Mouse (Mus musculus) liver, adult 2 months (tissue): ENCODE results near the gene Arhgdig. TPM values are rescaled to one million over a fixed set of nuclear protein-coding genes. Genes with fewer than 3 reads are reported as not detected.

Experiments
- DNase-seq: peaks from one replicate; pipeline ENCODE4 v3.0.0-alpha.2; 2011; ENCODE audit warnings: low read depth, low spot score; ENCODE audit errors: extremely low read depth
- H3K27ac ChIP-seq: fragments of 200-500 bp; replicated peaks from 2 replicates; pipeline ENCODE4 v1.5.1; 2012; ENCODE audit warnings: low read depth, mild to moderate bottlenecking, control low read depth, inconsistent platforms, low read length; ENCODE audit not compliant: insufficient read depth
- H3K27me3 ChIP-seq: fragments of 200-500 bp; 2 replicates; pipeline ENCODE4 v1.6.1; 2012; ENCODE audit warnings: mild to moderate bottlenecking, moderate library complexity, low read length, inconsistent platforms; ENCODE audit not compliant: control insufficient read depth, insufficient read depth
- H3K36me3 ChIP-seq: fragments of 200-500 bp; 2 replicates; pipeline ENCODE4 v1.6.1; 2012; ENCODE audit warnings: low read length, inconsistent platforms; ENCODE audit not compliant: control insufficient read depth, insufficient read depth
- H3K4me1 ChIP-seq: fragments of 200-500 bp; 2 replicates; pipeline ENCODE4 v1.6.1; 2011; ENCODE audit warnings: low read length; ENCODE audit not compliant: control insufficient read depth, insufficient read depth
- H3K4me3 ChIP-seq: fragments of 200-500 bp; 2 replicates; pipeline ENCODE4 v1.5.1; 2011; ENCODE audit warnings: low read depth, mild to moderate bottlenecking, control low read depth, low read length, moderate library complexity; ENCODE audit not compliant: insufficient read depth
- H3K79me2 ChIP-seq: fragments of 200-500 bp; 2 replicates; pipeline ENCODE4 v1.6.1; 2012; ENCODE audit warnings: inconsistent platforms, mild to moderate bottlenecking, low read length, moderate library complexity; ENCODE audit not compliant: control insufficient read depth, insufficient read depth
- H3K9ac ChIP-seq: fragments of 200-500 bp; 2 replicates; pipeline ENCODE4 v1.6.1; 2012; ENCODE audit warnings: low read depth, mild to moderate bottlenecking, control low read depth, inconsistent platforms, low read length
- CTCF ChIP-seq: fragments of 200-500 bp; IDR thresholded peaks from 2 replicates; pipeline ENCODE4 v1.5.1; 2011; ENCODE audit warnings: low read depth, low read length, control low read depth
- POLR2A ChIP-seq: fragments of 200-500 bp; IDR thresholded peaks from 2 replicates; pipeline ENCODE4 v1.6.1; 2011; ENCODE audit warnings: low read length, control low read depth; ENCODE audit not compliant: insufficient read depth; ENCODE audit errors: extremely low read depth
- WGBS: fragments of 180-500 bp; shearing (Covaris S2); methylation state at CpG from one replicate; pipeline ENCODE4 v1.1.7; 2018; 5-methylcytosine and 5-hydroxymethylcytosine counted together
- polyA plus RNA-seq: library from polyadenylated mRNA; depleted of rRNA; stranded (reverse); fragments of >200 nt; gene quantifications from 2 replicates; pipeline ENCODE4 v1.2.3, GENCODE M21; 2012; rRNA removed
- total RNA-seq: library from RNA; depleted of rRNA; stranded (reverse); fragments of >200 nt; gene quantifications from 2 replicates; pipeline ENCODE4 v1.2.3, GENCODE M21; 2014; rRNA removed

Arhgdig gene
- total and polyA plus RNA-seq, 2 experiments, result not detected

- 82% methylated on average over 2 of the region's 2 CpGs for WGBS
- Histone ChIP-seq H3K9ac (no peak overlapping the region), H3K36me3 (no peaks in the 10 kb centered on the region), H3K79me2 (peaks cover 10% of the 10 kb centered on the region; the same call in 1 of the 2 replicates), H3K27me3 (no peaks in the 10 kb centered on the region), H3K4me1 (no peaks in the 10 kb centered on the region), H3K4me3 (no peak overlapping the region), H3K27ac (no peak overlapping the region)
- TF ChIP-seq CTCF (no peak), POLR2A (no peak)
- DNase-seq, result peak; percentile 50
These were observed 39.5 kb downstream of the Arhgdig start for GRCm38 (mm10) chr17:26168039-26168438.

DNA sequence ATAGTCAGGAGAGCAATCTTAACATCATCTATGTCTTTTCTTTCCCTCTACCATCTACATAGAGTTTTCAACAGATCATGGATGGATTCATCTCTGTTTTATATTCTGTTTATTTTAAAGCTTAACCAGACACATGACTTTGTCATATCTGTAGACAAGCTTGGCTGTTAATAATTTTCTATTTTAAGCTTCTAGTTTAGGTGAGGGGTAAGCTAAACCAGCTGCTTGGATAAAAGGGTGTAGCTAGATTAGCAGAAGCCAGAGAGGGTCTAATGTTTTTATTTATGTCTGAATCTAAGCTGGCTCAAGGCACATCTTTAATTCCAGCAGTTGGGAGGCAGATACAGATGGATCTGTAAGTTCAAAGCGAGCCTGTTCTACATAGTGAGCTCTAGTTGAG is 44.9 kb downstream of the Arhgdig start:
- DNase-seq, result no peak
- TF ChIP-seq POLR2A (no peak), CTCF (no peak)
- no peak overlapping the region for H3K9ac ChIP-seq
- no peaks in the 10 kb centered on the region for H3K4me1 ChIP-seq
- H3K4me3 ChIP-seq, result no peak overlapping the region
- no peaks in the 10 kb centered on the region for H3K36me3 ChIP-seq
- H3K27me3 ChIP-seq, result no peaks in the 10 kb centered on the region
- no peak overlapping the region for H3K27ac ChIP-seq
- whole genome bisulfite sequencing, result 98% methylated on average over 1 of the region's 1 CpGs
- H3K79me2 ChIP-seq, result peaks cover 14% of the 10 kb centered on the region; the same call in 1 of the 2 replicates

GRCm38 (mm10) chr17:26151886-26152630 is 55.5 kb downstream of the Arhgdig start:
- Histone ChIP-seq H3K27ac (no peak overlapping the region), H3K4me1 (no peaks in the 10 kb centered on the region), H3K27me3 (no peaks in the 10 kb centered on the region), H3K9ac (no peak overlapping the region), H3K36me3 (peaks cover 13% of the 10 kb centered on the region), H3K4me3 (no peak overlapping the region), H3K79me2 (peaks cover 20% of the 10 kb centered on the region)
- no peak for DNase-seq
- TF ChIP-seq CTCF, result no peak
- TF ChIP-seq POLR2A, result no peak
- 92% methylated on average over 2 of the region's 2 CpGs for WGBS

Other genes starting within 250 kb of the Arhgdig start
- gene Capn15, start 222.0 kb downstream of the Arhgdig start, total RNA-seq, result 1.8 and 3.0 TPM in 2 replicates
- 16.8 and 23.3 TPM in 2 replicates for gene Capn15, start 222.0 kb downstream of the Arhgdig start, polyA plus RNA-seq
- 4.6 and 7.7 TPM in 2 replicates for gene Rab11fip3, start 138.2 kb downstream of the Arhgdig start, total RNA-seq
- gene Rab11fip3, start 138.2 kb downstream of the Arhgdig start, polyA plus RNA-seq, result 11.1 and 13.2 TPM in 2 replicates
- 179 and 237 TPM in 2 replicates for gene Decr2, start 117.4 kb downstream of the Arhgdig start, total RNA-seq
- gene Decr2, start 117.4 kb downstream of the Arhgdig start, polyA plus RNA-seq, result 147 and 154 TPM in 2 replicates
- 6.2 and 7.0 TPM in 2 replicates for gene Nme4, start 112.2 kb downstream of the Arhgdig start, total RNA-seq
- gene Nme4, start 112.2 kb downstream of the Arhgdig start, polyA plus RNA-seq, result 8.7 TPM in 2 replicates
- gene Tmem8, start 94.5 kb downstream of the Arhgdig start, total RNA-seq, result 8.8 and 10.0 TPM in 2 replicates
- 46.2 and 52.5 TPM in 2 replicates for gene Tmem8, start 94.5 kb downstream of the Arhgdig start, polyA plus RNA-seq
- gene Mrpl28, start 84.3 kb downstream of the Arhgdig start, total RNA-seq, result 64.5 and 67.9 TPM in 2 replicates
- gene Mrpl28, start 84.3 kb downstream of the Arhgdig start, polyA plus RNA-seq, result 80.6 and 87.6 TPM in 2 replicates
- 8.4 and 9.3 TPM in 2 replicates for gene Axin1, start 69.1 kb downstream of the Arhgdig start, total RNA-seq
- 7.4 and 8.9 TPM in 2 replicates for gene Axin1, start 69.1 kb downstream of the Arhgdig start, polyA plus RNA-seq
- 1.6 and 6.0 TPM in 2 replicates for gene Pdia2, start 8.7 kb downstream of the Arhgdig start, total RNA-seq
- not detected in 2 replicates for gene Pdia2, start 8.7 kb downstream of the Arhgdig start, polyA plus RNA-seq
- gene Rgs11, start 4.8 kb downstream of the Arhgdig start, total RNA-seq, result 0.09 and 0.40 TPM in 2 replicates
- 0.22 and 0.25 TPM in 2 replicates for gene Rgs11, start 4.8 kb downstream of the Arhgdig start, polyA plus RNA-seq
- gene Fam234a, start 36.5 kb upstream of the Arhgdig start, total RNA-seq, result 12.6 and 19.5 TPM in 2 replicates
- gene Fam234a, start 36.5 kb upstream of the Arhgdig start, polyA plus RNA-seq, result 50.8 and 54.0 TPM in 2 replicates
- gene Luc7l, start 45.1 kb upstream of the Arhgdig start, total RNA-seq, result 17.8 and 18.2 TPM in 2 replicates
- gene Luc7l, start 45.1 kb upstream of the Arhgdig start, polyA plus RNA-seq, result 8.8 and 15.4 TPM in 2 replicates
- 0.46 and 1.8 TPM in 2 replicates for gene Neurl1b, start 207.0 kb upstream of the Arhgdig start, total RNA-seq
- gene Neurl1b, start 207.0 kb upstream of the Arhgdig start, polyA plus RNA-seq, result 0.57 and 0.83 TPM in 2 replicates